Mouse (Mus musculus) CD4-positive, CD25-positive, alpha-beta regulatory T cell, adult 2 months (primary cell): ENCODE measurements at regions not wholly inside any gene's neighbourhood (a gene's known extent, or its start where the extent isn't known, plus 50 kb on each side); places are given as distances from the start of the nearest gene placed in this dataset.
"Not testable (repeated sequence)": the region's sequence is repeated elsewhere in the genome, so short reads cannot be mapped to it uniquely, and the experiment has no call there.

Experiments
- DNase-seq: peaks from one replicate; pipeline ENCODE4 v3.0.0-alpha.2; 2012; ENCODE audit warnings: low read depth, low spot score

DNA sequence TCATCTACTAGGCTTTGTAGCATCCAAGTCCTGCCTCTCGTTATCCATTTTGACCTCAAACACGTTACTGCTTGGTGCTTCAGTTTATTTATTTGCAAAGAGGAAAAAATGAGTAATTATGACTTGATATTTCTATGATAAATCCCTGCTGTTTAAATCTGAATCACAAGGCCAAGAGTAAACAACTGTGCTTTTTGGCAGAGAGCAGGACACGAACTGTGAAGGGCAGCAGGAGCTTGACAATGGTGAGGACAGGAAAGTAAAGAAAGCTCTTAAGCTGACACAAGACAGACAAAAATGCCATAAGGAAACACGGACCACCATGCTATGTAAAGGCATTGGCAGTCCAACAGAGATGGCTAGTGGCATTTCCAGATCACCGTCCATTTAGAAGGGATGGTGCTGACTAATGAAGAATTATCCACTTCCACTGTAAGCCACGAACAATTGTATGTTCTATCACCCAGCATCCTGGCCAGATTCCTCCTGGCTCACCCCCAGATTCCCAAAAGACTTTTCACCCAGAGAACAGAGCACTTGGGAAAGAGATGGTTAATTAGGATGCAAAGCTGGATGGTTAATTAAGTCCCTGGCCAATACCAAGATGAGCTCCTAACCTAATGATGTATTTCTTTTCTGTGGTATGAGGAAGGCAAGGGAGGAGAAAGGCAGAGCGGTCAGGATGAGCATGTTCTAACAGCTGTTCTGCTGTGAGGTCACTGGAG, 476.1 kb upstream of the Cdh5 start:
- no peak for DNase-seq

- DNase-seq: no peak
Observed at GRCm38 (mm10) chr8:103626446-103626845, 475.0 kb upstream of the Cdh5 start.

DNA sequence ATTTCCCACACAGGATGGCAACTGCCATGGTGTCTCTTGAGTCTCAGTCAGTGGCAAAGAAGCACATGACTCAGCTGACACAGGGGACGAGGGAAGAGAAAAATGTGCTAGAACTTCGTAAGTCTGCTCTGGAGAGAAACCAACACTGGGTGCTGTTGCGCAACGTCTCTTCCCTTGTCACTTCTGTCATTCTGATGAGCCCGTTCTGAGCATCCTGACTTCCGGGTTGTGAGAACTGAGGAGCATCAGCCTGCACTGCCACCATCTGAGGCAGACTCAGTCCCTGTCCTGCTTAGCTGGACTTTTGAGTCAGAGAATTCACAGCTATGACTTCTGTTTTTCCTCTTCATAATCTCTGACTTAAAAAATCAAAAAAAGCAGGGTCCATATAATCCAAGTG, 468.9 kb upstream of the Cdh5 start:
- no peak for DNase-seq

GRCm38 (mm10) chr8:103634951-103635350, 466.5 kb upstream of the Cdh5 start:
- no peak for DNase-seq

DNA sequence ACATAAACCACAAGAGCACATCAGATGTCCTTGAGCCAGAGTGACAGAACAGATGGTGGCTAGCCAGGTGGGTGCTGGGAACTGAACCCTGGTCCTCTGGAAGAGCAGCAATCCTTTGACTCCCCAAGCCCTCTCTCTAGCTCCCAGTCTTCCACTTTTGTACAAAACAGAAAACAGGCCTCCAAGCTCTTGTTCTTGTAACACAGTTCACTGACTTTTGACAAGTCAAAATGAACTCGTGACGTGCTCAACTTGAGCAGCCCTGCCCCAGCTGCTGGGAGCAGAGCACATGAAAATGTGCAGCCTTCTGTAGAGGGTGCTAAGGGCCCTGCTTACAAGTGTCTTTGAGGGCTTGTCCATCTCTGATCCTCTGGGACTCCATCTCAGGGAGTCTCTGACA, 457.8 kb upstream of the Cdh5 start:
- DNase-seq: no peak

DNA sequence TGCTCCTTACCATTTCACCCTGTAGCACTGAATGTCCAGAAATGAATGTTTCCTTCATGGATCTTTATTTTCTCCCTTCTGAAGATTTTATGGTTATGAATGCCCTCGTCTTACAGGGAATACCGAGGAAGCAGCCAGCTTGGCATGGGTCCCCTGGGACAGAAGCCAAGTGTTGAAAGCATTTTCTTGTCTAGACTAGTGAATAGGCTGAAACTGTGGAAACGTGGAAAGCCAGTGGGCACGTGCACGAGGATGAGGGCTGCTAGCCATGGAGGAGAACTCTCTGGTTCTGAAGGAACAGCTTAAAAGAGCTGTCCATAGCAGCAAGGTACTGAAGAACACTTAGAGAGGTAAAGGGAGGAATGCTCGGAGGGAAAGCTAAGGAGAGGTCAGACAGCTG, 457.3 kb upstream of the Cdh5 start:
- no peak for DNase-seq

DNA sequence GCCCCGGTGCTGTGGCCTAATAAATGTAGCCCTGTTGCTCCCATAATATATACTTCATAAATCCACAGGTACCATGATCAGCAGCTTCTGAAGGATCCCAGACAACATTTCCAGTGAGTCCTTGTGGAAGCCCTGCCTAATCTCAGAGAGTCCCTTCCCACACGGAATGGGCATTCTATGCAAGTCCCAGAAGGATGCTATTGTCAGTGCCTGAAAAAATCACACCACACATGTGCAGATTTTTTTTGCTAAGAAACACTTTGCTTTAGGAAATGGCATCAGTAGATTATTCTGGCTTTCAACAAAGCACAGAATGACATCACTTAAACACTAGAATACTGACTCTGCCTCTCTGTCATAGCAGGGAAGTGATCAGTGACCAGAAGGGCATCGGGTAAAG, 456.6 kb upstream of the Cdh5 start:
- DNase-seq: no peak

GRCm38 (mm10) chr8:103664796-103665195, 436.6 kb upstream of the Cdh5 start:
- DNase-seq: no peak

DNA sequence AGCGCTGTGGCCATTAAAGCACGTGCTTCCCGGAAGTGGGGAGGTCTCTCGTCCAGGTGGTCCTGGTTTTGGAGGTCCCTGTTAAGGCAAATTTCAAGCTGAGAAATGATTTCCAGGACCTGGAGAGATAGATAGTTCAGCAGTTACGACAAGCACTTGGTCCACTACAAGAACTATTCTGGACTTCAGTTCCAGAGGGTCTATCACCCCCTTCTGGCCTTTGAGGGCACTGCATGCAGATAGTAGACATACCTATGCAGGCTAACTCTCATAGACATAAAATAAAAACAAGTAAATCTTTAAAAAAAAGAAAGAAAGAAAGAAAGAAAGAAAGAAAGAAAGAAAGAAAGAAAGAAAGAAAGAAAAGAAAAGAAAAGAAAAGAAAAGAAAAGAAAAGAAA, 415.2 kb upstream of the Cdh5 start:
- not testable (repeated sequence) for DNase-seq

DNA sequence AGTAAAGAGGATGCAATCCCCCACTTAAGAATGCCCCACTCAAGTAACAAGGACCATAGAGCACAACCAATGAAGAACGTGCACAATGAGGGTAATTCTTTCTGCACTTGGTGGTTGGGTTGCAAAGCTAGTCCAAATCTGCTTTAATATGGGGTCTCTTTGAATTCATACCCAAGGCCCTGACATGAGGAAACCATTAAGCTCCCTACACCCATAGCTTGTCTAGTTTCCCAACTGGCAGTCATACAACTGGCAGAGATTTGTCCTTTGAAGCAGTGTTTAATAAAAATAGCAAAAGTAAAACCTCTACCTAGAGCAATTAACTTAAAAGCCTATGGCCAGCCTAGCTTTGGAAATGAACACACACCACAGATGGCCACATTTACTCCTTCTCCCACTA, 411.0 kb upstream of the Cdh5 start:
- no peak for DNase-seq

DNA sequence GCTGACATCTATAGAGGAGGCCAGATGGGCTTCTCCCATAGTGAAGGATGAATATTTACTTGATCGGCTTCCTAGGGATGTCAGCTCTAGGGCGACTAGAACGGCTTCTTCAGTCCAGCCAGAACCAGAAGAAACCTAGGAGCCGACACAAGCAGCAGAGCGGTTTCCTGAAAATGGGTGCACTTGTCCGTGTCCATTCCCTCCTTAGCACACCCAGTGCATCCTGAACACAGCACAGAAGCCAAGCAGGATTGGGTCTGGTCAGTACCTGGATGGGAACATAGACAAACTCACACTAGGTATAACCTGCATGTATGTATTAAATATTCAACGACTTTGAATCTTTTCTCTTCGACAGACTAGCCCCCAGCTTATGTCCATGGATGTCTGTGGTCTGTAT, 407.9 kb upstream of the Cdh5 start:
- DNase-seq: no peak

DNA sequence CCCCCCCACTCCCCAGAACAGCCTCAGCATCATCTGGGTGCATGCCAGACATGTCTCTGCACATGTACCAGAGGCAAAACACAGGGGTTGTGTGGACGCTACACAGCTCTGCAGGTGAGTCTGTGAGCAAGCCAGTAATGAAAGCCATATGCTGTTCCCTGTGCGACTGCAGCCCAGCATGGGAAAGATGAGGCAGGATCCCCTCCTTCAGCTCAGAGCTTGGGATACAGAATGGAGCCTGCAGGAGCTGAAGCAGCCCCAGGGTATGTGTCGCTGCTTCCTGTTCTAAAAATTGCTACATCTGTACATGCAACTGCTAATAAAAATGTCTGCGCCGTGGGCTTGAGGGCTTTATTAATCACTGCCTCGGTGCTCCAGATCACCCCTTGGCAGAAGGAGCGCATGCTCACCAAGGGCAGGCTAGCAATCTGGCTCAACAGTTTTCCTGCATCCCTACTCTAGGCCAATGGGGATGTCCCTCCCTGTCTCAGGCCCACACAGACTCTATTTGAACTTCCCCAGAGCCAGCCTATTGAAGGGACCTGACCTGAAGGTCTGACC, 407.0 kb upstream of the Cdh5 start:
- DNase-seq: no peak

DNA sequence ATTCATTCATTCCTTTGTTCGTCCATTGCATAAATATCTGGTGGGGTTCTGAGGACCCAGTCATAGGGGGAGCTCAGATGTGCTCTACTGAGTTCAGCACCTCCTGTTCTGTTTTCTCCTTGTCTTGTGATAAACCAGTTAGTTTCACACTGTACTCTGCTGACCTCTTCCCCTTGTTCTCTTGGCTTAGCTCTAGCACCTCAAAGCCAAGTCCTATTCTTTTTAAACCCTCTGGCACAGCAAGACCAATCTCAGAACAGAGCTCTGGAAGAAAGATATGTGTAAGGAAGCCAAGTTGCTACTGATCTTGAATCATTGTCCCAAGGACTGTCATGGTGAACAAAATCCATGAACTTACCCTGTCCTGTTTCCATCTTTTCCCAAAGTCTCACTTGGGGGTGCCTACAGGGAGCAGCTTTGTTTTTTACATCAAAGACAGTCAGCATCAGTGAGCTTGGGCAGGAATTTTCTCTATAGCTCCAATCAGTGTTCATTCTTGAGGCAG, 402.4 kb upstream of the Cdh5 start:
- DNase-seq: no peak

DNA sequence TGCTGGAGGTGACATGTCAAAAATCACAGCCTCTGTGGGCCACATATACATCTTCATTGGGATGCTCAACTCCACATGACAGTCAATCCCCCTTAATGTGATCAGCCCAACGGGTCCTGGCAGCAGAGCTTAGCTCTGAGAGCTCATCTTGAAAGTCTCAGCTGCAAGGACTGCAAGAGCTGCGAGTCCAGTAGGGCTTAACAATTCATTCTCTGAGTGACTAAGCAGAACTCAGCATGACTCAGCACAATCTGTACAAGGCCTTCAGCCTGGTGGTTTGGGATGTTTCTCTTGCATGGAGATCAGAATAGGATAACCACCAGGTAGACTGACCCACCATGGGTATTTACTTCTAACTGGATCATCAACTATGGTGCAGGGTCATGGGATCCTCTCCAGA, 399.2 kb upstream of the Cdh5 start:
- no peak for DNase-seq

DNA sequence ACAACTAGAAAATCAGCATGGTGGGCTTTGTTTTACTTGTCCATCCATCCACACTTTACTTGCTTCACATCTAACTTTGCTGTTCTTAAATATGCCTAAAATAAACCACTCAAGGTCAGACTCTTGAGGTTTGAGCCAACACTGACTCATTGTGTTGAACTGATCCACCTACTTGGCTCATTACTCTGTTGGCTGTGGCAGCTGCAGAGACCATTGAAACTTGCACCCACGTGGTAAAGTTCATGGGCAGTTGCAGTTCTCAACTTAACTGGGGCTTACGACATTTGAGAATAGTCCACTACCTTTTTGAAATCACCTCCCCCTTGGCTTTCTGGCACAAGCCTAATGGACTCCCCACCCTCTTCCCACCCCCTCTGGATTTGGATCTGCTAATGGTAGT, 395.3 kb upstream of the Cdh5 start:
- no peak for DNase-seq

DNA sequence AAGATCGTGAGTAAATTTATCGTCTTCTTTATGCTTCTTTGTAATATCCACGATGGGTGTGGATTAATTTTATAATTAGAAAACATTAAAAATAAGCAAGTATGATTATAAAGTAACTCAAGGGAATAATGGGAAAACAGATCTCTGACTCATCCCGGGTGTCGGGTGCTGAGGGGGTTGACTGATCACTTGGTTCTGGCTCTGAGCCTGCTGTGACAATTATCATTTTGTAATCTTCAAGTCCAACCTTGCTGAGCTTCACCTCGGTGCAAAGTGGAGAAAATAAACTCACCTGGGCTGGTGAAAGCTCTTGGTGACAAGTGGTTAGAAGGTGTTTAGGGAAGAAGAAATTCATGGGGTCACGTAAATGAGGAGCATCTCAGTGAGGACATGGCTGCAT, 390.6 kb upstream of the Cdh5 start:
- DNase-seq: not testable (repeated sequence)

DNA sequence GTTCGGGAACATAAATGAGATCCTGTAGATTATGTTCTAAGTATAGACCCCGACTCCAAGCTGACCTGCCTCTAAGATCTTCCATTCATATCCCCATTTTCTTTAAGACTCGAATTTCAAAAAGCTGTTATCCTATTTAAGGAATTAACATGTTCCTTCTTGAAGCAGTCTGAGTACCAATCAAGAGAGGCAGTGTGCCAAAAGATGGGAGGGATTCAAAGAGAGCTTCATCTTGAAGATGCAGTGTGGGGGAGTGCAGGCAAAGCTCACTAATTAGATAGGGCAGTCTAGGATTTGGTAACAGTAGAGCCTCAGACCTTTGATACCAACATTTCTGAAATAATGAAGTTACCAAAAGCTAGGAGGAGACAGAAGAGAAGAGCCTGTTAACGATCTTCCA, 383.7 kb upstream of the Cdh5 start:
- no peak for DNase-seq

GRCm38 (mm10) chr8:103733466-103733865, 368.0 kb upstream of the Cdh5 start:
- no peak for DNase-seq

DNA sequence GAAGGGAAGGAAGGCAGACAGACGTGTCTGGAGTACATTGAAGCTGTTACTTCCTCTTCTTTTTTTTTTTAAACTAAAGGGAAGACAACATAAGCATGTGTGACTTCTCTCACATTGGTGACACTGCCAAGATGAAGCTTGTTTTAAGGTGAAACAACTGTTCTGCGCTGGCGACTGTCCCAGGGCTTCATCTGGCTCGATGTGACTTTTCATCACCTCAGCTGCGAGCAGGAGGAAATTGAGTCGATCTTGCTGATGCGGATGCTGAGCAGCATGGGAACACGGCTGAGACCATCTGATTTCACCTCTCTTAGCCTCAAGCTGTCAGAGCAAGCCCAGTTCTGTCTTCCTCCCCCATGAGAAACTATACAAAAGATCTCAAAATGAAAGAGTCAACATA, 363.1 kb upstream of the Cdh5 start:
- no peak for DNase-seq

GRCm38 (mm10) chr8:103741395-103741794, 360.0 kb upstream of the Cdh5 start:
- no peak for DNase-seq

- DNase-seq: no peak
Observed at GRCm38 (mm10) chr8:103748734-103749133, 352.7 kb upstream of the Cdh5 start.

- no peak for DNase-seq
Observed at GRCm38 (mm10) chr8:103750278-103751097, 350.9 kb upstream of the Cdh5 start.

DNA sequence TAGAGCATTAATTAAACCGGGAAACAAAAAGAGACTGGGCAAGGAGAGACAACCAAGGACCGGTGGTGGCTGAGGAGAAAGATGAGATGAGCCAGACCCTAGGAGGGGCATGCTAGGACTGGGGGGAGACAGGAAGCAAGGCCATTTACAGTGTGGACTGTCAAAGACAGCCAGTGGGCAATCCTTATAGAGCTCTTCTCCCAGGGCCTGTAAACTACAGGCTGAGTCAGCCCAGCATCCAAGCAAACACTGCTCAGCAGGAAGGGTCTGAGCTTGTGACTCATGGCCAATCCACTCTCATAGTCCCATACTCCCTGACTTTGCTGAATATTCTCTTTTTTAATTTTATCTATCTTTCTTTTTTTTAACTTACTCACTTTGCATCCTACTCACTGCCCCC, 350.3 kb upstream of the Cdh5 start:
- no peak for DNase-seq
